Mouse (Mus musculus): ENCODE data around the gene Phtf2. TPM values are rescaled to one million over a fixed set of nuclear protein-coding genes. Genes with fewer than 3 reads are reported as not detected.
"Not testable (repeated sequence)": the region's sequence is repeated elsewhere in the genome, so short reads cannot be mapped to it uniquely, and the experiment has no call there.

Phtf2 gene
- polyA plus RNA-seq, 1 experiment from 2014 or later = 23.8 TPM

- H3K4me2 ChIP-seq = no peak overlapping the region
- no peak for ATAC-seq (ENCODE audit: low FRiP score)
- 72% methylated on average over 5 of the region's 5 CpGs for WGBS
Observed at GRCm38 (mm10) chr5:20795932-20796331, 86.0 kb downstream of the Phtf2 start.

DNA sequence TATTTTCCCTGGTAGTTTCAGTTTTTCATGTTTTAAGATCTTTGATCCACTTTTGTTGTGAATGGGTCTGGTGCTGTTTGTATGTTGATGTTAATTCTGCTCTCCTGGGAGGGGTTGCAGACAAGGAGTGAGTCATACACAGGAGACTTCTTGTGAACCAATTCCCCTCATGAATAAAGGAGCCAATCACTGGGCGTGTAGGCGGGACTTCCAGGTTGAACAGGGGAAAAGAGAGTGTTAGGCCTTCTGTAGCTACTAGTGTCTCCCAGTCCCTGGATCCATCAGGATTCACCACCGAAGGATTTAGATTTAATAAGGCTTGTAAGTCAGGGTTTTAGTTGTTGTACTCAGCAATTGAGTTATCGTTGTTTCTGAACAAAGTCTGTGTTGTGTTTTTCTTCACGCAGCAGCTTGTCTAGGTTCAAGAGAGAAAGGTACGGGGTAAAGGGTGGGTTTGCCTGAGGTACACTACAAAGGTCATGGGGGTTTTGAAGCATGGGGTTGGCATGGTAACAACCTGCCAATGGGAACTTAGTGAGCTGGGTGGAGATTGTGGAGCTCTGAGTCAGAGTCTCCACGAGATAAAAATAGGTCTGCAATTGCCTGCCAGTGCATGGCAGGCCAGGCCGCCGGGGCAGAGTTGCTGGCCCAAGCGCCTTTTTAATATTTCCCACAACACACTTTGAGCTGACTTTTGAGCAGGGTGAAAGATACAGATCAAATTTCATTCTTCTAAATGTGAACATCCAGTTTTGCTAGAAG is 90.0 kb downstream of the Phtf2 start:
- H3K4me3 ChIP-seq (replicated peaks) = no peak overlapping the region
- H3K9ac ChIP-seq = no peak overlapping the region
- H3K36me3 ChIP-seq (replicated peaks) = peaks cover 19% of the 10 kb centered on the region
- H3K27ac ChIP-seq = no peak overlapping the region
- no peak for ATAC-seq (ENCODE audit: low FRiP score)
- no peaks in the 10 kb centered on the region for H3K27me3 ChIP-seq
- no peaks in the 10 kb centered on the region for H3K9me3 ChIP-seq
- no peak overlapping the region for H3K4me2 ChIP-seq
- H3K4me1 ChIP-seq = no peaks in the 10 kb centered on the region
- 90% methylated on average over 10 of the region's 10 CpGs for WGBS

More at GRCm38 (mm10) chr5:20795932-20796331, 86.0 kb downstream of the Phtf2 start:
- Histone ChIP-seq H3K4me3 (replicated peaks) (no peak overlapping the region), H3K9me3 (no peaks in the 10 kb centered on the region), H3K9ac (no peak overlapping the region), H3K27me3 (no peaks in the 10 kb centered on the region), H3K27ac (no peak overlapping the region), H3K36me3 (replicated peaks) (peaks cover 19% of the 10 kb centered on the region), H3K4me1 (no peaks in the 10 kb centered on the region)

DNA sequence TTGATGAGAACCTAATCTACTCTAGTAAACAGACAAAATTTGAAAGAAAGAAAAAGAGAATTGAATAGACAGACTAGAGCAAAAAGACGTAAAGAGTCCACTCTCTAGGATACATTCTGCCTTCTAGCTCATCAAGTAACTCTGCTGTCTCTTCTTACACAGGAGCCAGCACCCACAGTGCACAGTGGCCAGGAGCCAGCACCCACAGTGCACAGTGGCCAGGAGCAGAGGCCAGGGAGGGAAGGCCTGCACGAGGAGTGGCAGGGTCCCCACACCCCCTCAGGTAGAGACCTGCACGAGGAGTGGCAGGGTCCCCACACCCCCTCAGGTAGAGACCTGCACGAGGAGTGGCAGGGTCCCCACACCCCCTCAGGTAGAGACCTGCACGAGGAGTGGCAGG is 95.5 kb downstream of the Phtf2 start:
- H3K27me3 ChIP-seq; ATAC-seq (ENCODE audit: low FRiP score); H3K4me1 ChIP-seq; H3K9ac ChIP-seq; H3K4me3 ChIP-seq (replicated peaks); H3K27ac ChIP-seq; H3K9me3 ChIP-seq; H3K4me2 ChIP-seq: not testable (repeated sequence)
- peaks cover 11% of the 10 kb centered on the region for H3K36me3 ChIP-seq (replicated peaks)
- WGBS = 86% methylated on average over 3 of the region's 5 CpGs

DNA sequence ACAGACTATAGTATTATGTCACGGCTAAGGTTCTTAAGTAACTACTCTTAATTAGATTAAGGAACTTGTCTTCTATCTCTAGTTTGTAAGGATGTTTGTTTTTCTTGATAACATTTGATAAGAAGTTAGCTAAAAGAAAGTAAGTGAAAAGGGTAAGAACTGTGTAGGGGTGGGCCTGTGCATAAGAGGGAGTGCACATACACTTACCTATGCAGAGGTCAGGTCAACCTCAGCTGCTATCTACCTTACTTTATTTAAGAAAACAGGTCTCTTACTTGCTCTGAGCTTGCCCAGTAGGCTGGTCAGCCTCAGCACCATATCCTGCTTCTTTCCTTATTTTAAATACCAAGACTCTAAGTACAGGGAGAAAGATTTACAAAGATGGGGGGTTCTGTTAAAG is 100.8 kb downstream of the Phtf2 start:
- no peak overlapping the region for H3K9ac ChIP-seq
- ATAC-seq (ENCODE audit: low FRiP score) = no peak

GRCm38 (mm10) chr5:20779191-20779590 is 102.7 kb downstream of the Phtf2 start:
- no peak overlapping the region for H3K4me2 ChIP-seq
- H3K9me3 ChIP-seq = no peaks in the 10 kb centered on the region
- H3K9ac ChIP-seq = no peak overlapping the region
- WGBS = 84% methylated on average over 2 of the region's 2 CpGs
- no peak for ATAC-seq (ENCODE audit: low FRiP score)
- peaks cover 8% of the 10 kb centered on the region; the same call in 1 of the 2 replicates for H3K36me3 ChIP-seq (replicated peaks)
- no peaks in the 10 kb centered on the region for H3K27me3 ChIP-seq
- H3K27ac ChIP-seq = no peak overlapping the region
- no peak overlapping the region for H3K4me3 ChIP-seq (replicated peaks)
- no peaks in the 10 kb centered on the region for H3K4me1 ChIP-seq

More for the DNA sequence above, 100.8 kb downstream of the Phtf2 start:
- no peak overlapping the region for H3K4me2 ChIP-seq
- peaks cover 8% of the 10 kb centered on the region; the same call in 1 of the 2 replicates for H3K36me3 ChIP-seq (replicated peaks)
- no peaks in the 10 kb centered on the region for H3K27me3 ChIP-seq
- H3K9me3 ChIP-seq = no peaks in the 10 kb centered on the region
- no peaks in the 10 kb centered on the region for H3K4me1 ChIP-seq
- no peak overlapping the region for H3K27ac ChIP-seq
- H3K4me3 ChIP-seq (replicated peaks) = no peak overlapping the region
- WGBS = 97% methylated on average over 1 of the region's 1 CpGs

GRCm38 (mm10) chr5:20778274-20778984 is 103.5 kb downstream of the Phtf2 start:
- Histone ChIP-seq H3K9ac (no peak overlapping the region), H3K4me1 (no peaks in the 10 kb centered on the region), H3K27ac (no peak overlapping the region), H3K9me3 (no peaks in the 10 kb centered on the region), H3K27me3 (no peaks in the 10 kb centered on the region), H3K4me2 (no peak overlapping the region), H3K4me3 (replicated peaks) (no peak overlapping the region), H3K36me3 (replicated peaks) (peaks cover 8% of the 10 kb centered on the region; the same call in 1 of the 2 replicates)
- no peak for ATAC-seq (ENCODE audit: low FRiP score)
- 84% methylated on average over 8 of the region's 8 CpGs for WGBS

DNA sequence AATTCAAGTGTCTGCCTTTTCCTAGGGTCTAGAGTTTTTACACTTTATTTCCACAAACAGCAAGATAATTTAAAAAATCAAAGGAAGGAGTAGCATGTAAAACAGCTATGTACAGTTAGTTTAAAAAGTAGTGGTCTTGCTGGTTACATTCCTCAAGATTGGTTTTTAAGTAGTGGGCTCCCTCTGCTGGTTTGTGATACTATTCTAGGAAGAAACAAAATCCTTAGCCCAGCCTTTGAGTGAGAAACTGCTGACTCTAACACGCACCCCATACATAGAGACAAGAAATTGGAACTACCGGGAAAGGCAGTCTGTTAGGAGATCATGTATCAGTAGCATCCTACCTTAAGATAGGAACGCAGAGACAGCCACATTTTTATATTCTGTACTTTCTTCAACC is 108.6 kb downstream of the Phtf2 start:
- H3K36me3 ChIP-seq (replicated peaks) = peaks cover 16% of the 10 kb centered on the region
- no peak overlapping the region for H3K4me2 ChIP-seq
- no peaks in the 10 kb centered on the region for H3K4me1 ChIP-seq
- no peaks in the 10 kb centered on the region for H3K27me3 ChIP-seq
- H3K9ac ChIP-seq = no peak overlapping the region
- no peak overlapping the region for H3K4me3 ChIP-seq (replicated peaks)
- WGBS = 70% methylated on average over 3 of the region's 3 CpGs
- no peaks in the 10 kb centered on the region for H3K9me3 ChIP-seq
- H3K27ac ChIP-seq = no peak overlapping the region
- ATAC-seq (ENCODE audit: low FRiP score) = no peak

GRCm38 (mm10) chr5:20765365-20765920 is 116.5 kb downstream of the Phtf2 start:
- no peak for ATAC-seq (ENCODE audit: low FRiP score)
- Histone ChIP-seq H3K27ac (no peak overlapping the region), H3K4me1 (no peaks in the 10 kb centered on the region), H3K4me3 (replicated peaks) (no peak overlapping the region), H3K9me3 (no peaks in the 10 kb centered on the region), H3K27me3 (no peaks in the 10 kb centered on the region), H3K4me2 (no peak overlapping the region), H3K36me3 (replicated peaks) (peaks cover 24% of the 10 kb centered on the region), H3K9ac (no peak overlapping the region)
- WGBS = 90% methylated on average over 7 of the region's 7 CpGs

GRCm38 (mm10) chr5:20762441-20762840 is 119.5 kb downstream of the Phtf2 start:
- peaks cover 23% of the 10 kb centered on the region for H3K36me3 ChIP-seq (replicated peaks)
- not testable (repeated sequence) for ATAC-seq (ENCODE audit: low FRiP score); H3K4me1 ChIP-seq; H3K4me3 ChIP-seq (replicated peaks); H3K27ac ChIP-seq; H3K4me2 ChIP-seq; H3K9ac ChIP-seq; H3K27me3 ChIP-seq; H3K9me3 ChIP-seq
- 86% methylated on average over 3 of the region's 3 CpGs for WGBS

DNA sequence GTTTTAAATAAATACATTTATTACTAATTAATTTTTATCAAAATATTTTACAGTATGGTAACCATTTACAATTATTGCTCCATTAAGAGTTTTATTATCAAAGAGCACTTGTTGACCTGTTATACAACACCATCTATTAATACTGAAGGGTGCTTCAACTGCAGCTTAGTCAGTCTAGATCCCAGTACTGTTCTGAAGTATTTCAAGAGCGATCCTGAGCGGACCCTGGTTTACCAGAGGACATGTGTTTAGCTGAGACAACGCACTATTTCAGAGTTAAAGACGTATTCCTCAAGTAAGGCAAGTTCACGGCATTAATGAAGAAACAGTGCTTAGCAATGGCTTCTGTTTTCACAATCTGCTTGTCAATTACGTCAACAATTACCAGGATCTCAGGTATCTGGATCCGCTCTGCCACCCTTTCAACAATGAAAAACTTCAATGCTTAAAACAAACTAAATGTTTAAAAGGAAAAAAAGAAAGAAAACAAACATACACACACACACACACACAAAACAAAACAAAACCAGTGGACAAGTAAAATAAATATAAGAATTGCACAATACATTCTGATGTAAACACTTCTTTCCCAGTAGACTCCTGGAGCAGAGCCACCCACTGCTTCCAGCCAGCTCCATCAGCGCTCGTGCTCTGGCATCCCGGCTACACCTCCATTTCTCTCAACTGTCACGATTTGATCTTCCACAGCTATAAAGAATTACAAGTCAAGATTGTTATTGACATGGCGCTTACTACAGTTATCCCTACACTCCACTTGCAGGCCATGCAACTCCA is 121.4 kb downstream of the Phtf2 start:
- Histone ChIP-seq H3K4me1 (no peaks in the 10 kb centered on the region), H3K36me3 (replicated peaks) (peaks cover 21% of the 10 kb centered on the region), H3K4me2 (no peak overlapping the region), H3K27me3 (no peaks in the 10 kb centered on the region), H3K27ac (no peak overlapping the region), H3K9me3 (no peaks in the 10 kb centered on the region), H3K9ac (no peak overlapping the region), H3K4me3 (replicated peaks) (no peak overlapping the region)
- no peak for ATAC-seq (ENCODE audit: low FRiP score)
- 95% methylated on average over 12 of the region's 12 CpGs for WGBS

- no peak overlapping the region for H3K27ac ChIP-seq
- 92% methylated on average over 5 of the region's 5 CpGs for WGBS
- no peaks in the 10 kb centered on the region for H3K27me3 ChIP-seq
- H3K9ac ChIP-seq = no peak overlapping the region
- no peaks in the 10 kb centered on the region for H3K4me1 ChIP-seq
- H3K4me3 ChIP-seq (replicated peaks) = no peak overlapping the region
- H3K9me3 ChIP-seq = no peaks in the 10 kb centered on the region
- H3K4me2 ChIP-seq = no peak overlapping the region
- no peak for ATAC-seq (ENCODE audit: low FRiP score)
- H3K36me3 ChIP-seq (replicated peaks) = peaks cover 17% of the 10 kb centered on the region
Observed at GRCm38 (mm10) chr5:20759771-20760170, 122.2 kb downstream of the Phtf2 start.

DNA sequence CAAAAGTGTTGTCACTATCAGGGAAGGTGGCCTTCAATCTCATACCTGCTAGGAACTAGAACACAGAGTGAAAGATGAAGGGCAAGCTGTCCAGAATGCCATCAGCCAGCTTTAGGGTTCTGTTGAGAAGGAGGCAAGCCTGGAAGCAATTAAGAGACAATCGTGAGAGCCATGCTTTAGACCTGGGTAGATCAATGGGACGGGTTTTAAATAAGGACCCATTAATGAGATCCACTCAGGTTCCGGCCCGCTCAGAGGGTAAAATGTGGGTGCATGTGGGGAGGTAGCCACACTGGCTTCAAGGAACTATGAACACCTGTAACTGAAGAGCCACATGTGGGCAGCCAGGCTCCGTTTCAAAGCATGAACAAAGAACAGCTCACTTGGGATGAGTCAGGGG is 128.0 kb downstream of the Phtf2 start:
- no peaks in the 10 kb centered on the region for H3K9me3 ChIP-seq
- no peaks in the 10 kb centered on the region for H3K27me3 ChIP-seq
- H3K4me3 ChIP-seq (replicated peaks) = no peak overlapping the region
- no peaks in the 10 kb centered on the region; the same call in 1 of the 2 replicates for H3K36me3 ChIP-seq (replicated peaks)
- H3K27ac ChIP-seq = no peak overlapping the region
- H3K4me2 ChIP-seq = no peak overlapping the region
- H3K9ac ChIP-seq = no peak overlapping the region
- peaks cover 26% of the 10 kb centered on the region for H3K4me1 ChIP-seq
- 64% methylated on average over 5 of the region's 5 CpGs for WGBS
- no peak for ATAC-seq (ENCODE audit: low FRiP score)
